Mouse (Mus musculus) adrenal gland, postnatal 25 days (tissue): ENCODE measurements at regions not wholly inside any gene's neighbourhood (a gene's known extent, or its start where the extent isn't known, plus 50 kb on each side); places are given as distances from the start of the nearest gene placed in this dataset.

Experiments
- DNase-seq: peaks from one replicate; pipeline ENCODE4 v3.0.0; 2021; ENCODE audit warnings: mixed read lengths

GRCm38 (mm10) chr6:127207308-127207707 lies 55.3 kb upstream of the Ccnd2 start:
- no peak for DNase-seq

- DNase-seq, result no peak
Observed at GRCm38 (mm10) chr6:127213355-127213754, 61.4 kb upstream of the Ccnd2 start.

- no peak for DNase-seq
Observed at GRCm38 (mm10) chr6:127215915-127216314, 63.9 kb upstream of the Ccnd2 start.

GRCm38 (mm10) chr6:127218634-127219445 lies 66.8 kb upstream of the Ccnd2 start:
- DNase-seq, result no peak

- no peak for DNase-seq
Observed at GRCm38 (mm10) chr6:127219446-127219802, 67.4 kb upstream of the Ccnd2 start.

GRCm38 (mm10) chr6:127226242-127226983 lies 74.4 kb upstream of the Ccnd2 start:
- no peak for DNase-seq

GRCm38 (mm10) chr6:127236510-127237109 lies 84.6 kb upstream of the Ccnd2 start:
- DNase-seq, result no peak

- no peak for DNase-seq
Observed at GRCm38 (mm10) chr6:127237168-127237567, 85.2 kb upstream of the Ccnd2 start.

GRCm38 (mm10) chr6:127239529-127240471 lies 87.8 kb upstream of the Ccnd2 start:
- no peak for DNase-seq

GRCm38 (mm10) chr6:127240472-127241375 lies 88.7 kb upstream of the Ccnd2 start:
- no peak for DNase-seq

GRCm38 (mm10) chr6:127241693-127242425 lies 89.9 kb upstream of the Ccnd2 start:
- DNase-seq, result no peak

- no peak for DNase-seq
Observed at GRCm38 (mm10) chr6:127243032-127243431, 91.0 kb upstream of the Ccnd2 start.

GRCm38 (mm10) chr6:127245814-127246440 lies 93.9 kb upstream of the Ccnd2 start:
- no peak for DNase-seq

GRCm38 (mm10) chr6:127246730-127247129 lies 94.7 kb upstream of the Ccnd2 start:
- no peak for DNase-seq

- DNase-seq, result no peak
Observed at GRCm38 (mm10) chr6:127247343-127247742, 95.3 kb upstream of the Ccnd2 start.

GRCm38 (mm10) chr6:127250181-127250873 lies 98.3 kb upstream of the Ccnd2 start:
- no peak for DNase-seq

GRCm38 (mm10) chr6:127250874-127251670 lies 99.1 kb upstream of the Ccnd2 start:
- no peak for DNase-seq

GRCm38 (mm10) chr6:127251671-127251985 lies 99.6 kb upstream of the Ccnd2 start:
- DNase-seq, result no peak
